Mouse (Mus musculus): ENCODE measurements around the gene Crip1.

Gene Crip1

DNA sequence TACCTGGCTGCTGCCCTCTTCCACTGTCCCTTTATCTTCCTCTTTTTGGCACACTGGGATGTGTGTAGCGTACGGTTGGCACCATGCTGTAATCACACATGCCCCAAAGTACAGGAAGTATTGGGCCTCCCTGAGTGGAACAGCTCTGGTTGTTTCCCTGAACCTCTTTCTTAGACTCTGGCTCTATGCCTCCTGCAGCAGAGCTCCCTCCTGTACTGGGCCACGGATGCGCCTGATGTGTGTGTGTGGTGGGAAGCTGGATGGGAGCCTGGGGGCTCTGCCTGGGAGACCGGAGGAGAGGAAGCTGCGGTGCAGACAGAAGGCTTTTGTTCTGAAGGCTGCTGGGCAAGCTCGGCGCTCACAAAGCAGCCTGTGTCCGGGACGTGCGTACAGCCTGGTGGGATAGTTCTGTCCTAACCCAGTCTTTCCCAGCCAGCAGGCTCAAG, 17.5 kb downstream of the Crip1 start:
- H3K36me3 ChIP-seq (ENCODE audit: insufficient read depth, low read length) = peaks cover 57% of the 10 kb centered on the region
- peaks cover 60% of the 10 kb centered on the region for H3K4me1 ChIP-seq (replicated peaks; ENCODE audit: low read depth, low read length)
- no peaks in the 10 kb centered on the region for H3K27me3 ChIP-seq (ENCODE audit: insufficient read depth, low read length)
- TF ChIP-seq NANOG (IDR thresholded peaks at IDR 0.05; ENCODE audit: borderline replicate concordance, low read length) (no peak), POU5F1 (IDR thresholded peaks at IDR 0.05; ENCODE audit: borderline replicate concordance, low read length) (no peak), CTCF (conservative IDR thresholded peaks at IDR 0.05; ENCODE audit: low read length) (no peak)
- H3K9me3 ChIP-seq (ENCODE audit: low read length) = no peaks in the 10 kb centered on the region
- H3K4me3 ChIP-seq (replicated peaks; ENCODE audit: low read length) = no peak overlapping the region

DNA sequence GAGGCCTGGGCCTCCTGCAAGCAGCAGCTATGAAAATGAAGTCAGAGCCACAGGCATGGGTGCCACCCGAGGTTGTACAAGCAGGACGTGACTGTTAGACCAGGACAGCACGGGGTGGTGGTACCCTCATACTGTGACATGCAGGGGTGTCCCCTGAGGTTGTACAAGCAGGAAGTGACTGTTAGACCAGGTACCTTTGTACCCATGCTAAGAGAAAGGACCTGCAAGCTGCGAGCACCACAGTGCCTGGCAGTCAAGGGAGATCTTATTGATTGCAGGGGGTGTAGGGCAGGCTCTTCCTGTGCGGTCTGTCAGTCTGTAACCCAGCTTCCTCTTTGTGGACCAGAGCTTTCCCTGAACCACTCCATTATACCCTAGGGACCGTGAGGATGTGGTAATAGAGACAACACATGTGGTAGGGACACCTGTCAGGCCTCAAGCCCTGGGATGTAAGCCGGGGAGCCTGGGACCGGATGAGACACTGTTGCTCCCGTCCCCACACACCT, 22.0 kb downstream of the Crip1 start:
- H3K27me3 ChIP-seq (ENCODE audit: insufficient read depth, low read length) = no peaks in the 10 kb centered on the region

DNA sequence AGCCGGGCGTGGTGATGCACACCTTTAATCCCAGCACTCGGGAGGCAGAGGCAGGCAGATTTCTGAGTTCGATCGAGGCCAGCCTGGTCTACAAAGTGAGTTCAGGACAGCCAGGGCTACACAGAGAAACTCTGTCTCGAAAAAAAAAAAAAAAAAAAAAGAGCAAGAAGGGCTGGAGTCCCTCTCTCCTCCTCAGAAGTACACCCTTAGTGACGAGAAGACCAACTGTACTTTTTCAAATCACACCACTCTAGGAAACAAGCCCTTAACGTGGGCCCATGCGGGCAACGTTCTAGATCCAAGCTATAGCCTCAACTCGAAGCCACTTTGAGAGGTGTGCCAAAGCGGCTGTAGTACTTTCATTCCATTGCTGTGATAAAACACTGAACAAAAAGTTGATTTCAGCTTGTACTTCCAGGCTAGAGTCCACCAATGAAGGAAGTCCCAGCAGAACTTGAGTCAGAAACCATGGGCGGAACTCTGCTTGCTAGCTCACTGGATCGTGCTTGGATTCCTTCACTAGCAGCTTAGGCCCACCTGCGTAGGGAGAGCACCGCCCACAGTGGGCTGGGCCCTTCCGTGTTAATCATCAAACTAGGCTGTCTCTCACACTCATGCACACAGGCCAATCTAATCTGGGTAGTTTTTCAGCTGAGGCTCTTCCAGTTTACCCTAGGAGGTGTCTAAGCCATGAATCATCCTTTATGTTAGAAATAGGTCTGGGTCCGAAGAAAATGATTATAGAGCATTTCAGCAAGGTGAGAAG, 31.0 kb downstream of the Crip1 start:
- Histone ChIP-seq H3K9me3 (ENCODE audit: low read length) (no peaks in the 10 kb centered on the region), H3K27me3 (ENCODE audit: insufficient read depth, low read length) (no peaks in the 10 kb centered on the region; the same call in 1 of the 2 replicates), H3K36me3 (ENCODE audit: insufficient read depth, low read length) (no peaks in the 10 kb centered on the region), H3K4me3 (replicated peaks; ENCODE audit: low read length) (no peak overlapping the region), H3K4me1 (replicated peaks; ENCODE audit: low read depth, low read length) (peaks cover 14% of the 10 kb centered on the region)
- TF ChIP-seq POU5F1 (IDR thresholded peaks at IDR 0.05; ENCODE audit: borderline replicate concordance, low read length) (no peak), NANOG (IDR thresholded peaks at IDR 0.05; ENCODE audit: borderline replicate concordance, low read length) (no peak), CTCF (conservative IDR thresholded peaks at IDR 0.05; ENCODE audit: low read length) (no peak)

More for the DNA sequence above, 22.0 kb downstream of the Crip1 start:
- H3K9me3 ChIP-seq (ENCODE audit: low read length) = no peaks in the 10 kb centered on the region
- no peak for TF ChIP-seq CTCF (conservative IDR thresholded peaks at IDR 0.05; ENCODE audit: low read length)
- TF ChIP-seq POU5F1 (IDR thresholded peaks at IDR 0.05; ENCODE audit: borderline replicate concordance, low read length) = no peak
- no peak for TF ChIP-seq NANOG (IDR thresholded peaks at IDR 0.05; ENCODE audit: borderline replicate concordance, low read length)
- no peak overlapping the region for H3K4me3 ChIP-seq (replicated peaks; ENCODE audit: low read length)
- peaks cover 23% of the 10 kb centered on the region for H3K4me1 ChIP-seq (replicated peaks; ENCODE audit: low read depth, low read length)
- H3K36me3 ChIP-seq (ENCODE audit: insufficient read depth, low read length) = peaks cover 19% of the 10 kb centered on the region

DNA sequence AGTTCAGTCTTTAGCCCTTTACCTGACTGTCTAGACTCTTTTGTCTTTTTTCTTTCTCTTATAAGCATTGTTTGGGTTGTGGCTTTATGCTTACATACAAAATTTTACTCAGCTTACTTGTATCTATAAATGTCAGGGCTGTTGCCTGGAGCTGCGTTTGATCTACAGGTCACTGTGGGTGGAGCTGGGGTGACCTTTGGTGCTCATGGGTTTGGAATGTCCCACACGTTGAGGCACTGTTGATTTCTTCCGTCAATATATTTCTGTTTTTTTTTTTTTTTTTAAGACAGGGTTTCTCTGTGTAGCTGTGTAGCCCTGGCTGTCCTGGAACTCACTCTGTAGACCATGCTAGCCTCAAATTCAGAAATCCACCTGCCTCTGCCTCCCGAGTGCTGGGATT, 34.9 kb downstream of the Crip1 start:
- no peak overlapping the region for H3K4me3 ChIP-seq (replicated peaks; ENCODE audit: low read length)

DNA sequence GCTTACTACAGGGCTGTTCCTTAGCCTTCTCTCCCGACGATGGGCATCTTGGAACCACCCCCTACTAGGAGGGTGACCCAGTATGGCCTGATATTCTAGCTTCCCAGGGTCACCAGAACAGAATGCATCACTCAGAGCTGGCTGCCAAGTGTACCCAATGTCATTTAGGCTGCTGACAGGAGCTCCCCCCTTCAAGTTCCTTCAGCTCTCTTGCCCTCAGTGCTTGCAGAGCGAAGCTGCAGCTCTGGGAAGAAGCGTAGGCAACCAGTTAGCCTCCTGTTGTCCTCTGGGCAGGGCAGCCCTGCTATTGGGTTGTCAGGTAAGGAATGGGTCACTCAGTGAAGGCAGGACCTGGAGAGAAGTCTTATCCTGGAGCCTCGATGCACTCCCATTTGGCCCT, 38.8 kb downstream of the Crip1 start:
- H3K4me1 ChIP-seq (replicated peaks; ENCODE audit: low read depth, low read length) = peaks cover 31% of the 10 kb centered on the region
- no peaks in the 10 kb centered on the region for H3K9me3 ChIP-seq (ENCODE audit: low read length)
- TF ChIP-seq NANOG (IDR thresholded peaks at IDR 0.05; ENCODE audit: borderline replicate concordance, low read length) (no peak), POU5F1 (IDR thresholded peaks at IDR 0.05; ENCODE audit: borderline replicate concordance, low read length) (no peak), CTCF (conservative IDR thresholded peaks at IDR 0.05; ENCODE audit: low read length) (no peak)
- peak overlapping the region; percentile 87; the same call in 1 of the 2 replicates for H3K4me3 ChIP-seq (replicated peaks; ENCODE audit: low read length)
- H3K36me3 ChIP-seq (ENCODE audit: insufficient read depth, low read length) = peaks cover 9% of the 10 kb centered on the region
- H3K27me3 ChIP-seq (ENCODE audit: insufficient read depth, low read length) = peaks cover 55% of the 10 kb centered on the region

More for the DNA sequence above, 34.9 kb downstream of the Crip1 start:
- TF ChIP-seq CTCF (conservative IDR thresholded peaks at IDR 0.05; ENCODE audit: low read length) (no peak), POU5F1 (IDR thresholded peaks at IDR 0.05; ENCODE audit: borderline replicate concordance, low read length) (no peak), NANOG (IDR thresholded peaks at IDR 0.05; ENCODE audit: borderline replicate concordance, low read length) (no peak)
- Histone ChIP-seq H3K9me3 (ENCODE audit: low read length) (no peaks in the 10 kb centered on the region), H3K4me1 (replicated peaks; ENCODE audit: low read depth, low read length) (peaks cover 21% of the 10 kb centered on the region), H3K36me3 (ENCODE audit: insufficient read depth, low read length) (no peaks in the 10 kb centered on the region), H3K27me3 (ENCODE audit: insufficient read depth, low read length) (peaks cover 16% of the 10 kb centered on the region)

DNA sequence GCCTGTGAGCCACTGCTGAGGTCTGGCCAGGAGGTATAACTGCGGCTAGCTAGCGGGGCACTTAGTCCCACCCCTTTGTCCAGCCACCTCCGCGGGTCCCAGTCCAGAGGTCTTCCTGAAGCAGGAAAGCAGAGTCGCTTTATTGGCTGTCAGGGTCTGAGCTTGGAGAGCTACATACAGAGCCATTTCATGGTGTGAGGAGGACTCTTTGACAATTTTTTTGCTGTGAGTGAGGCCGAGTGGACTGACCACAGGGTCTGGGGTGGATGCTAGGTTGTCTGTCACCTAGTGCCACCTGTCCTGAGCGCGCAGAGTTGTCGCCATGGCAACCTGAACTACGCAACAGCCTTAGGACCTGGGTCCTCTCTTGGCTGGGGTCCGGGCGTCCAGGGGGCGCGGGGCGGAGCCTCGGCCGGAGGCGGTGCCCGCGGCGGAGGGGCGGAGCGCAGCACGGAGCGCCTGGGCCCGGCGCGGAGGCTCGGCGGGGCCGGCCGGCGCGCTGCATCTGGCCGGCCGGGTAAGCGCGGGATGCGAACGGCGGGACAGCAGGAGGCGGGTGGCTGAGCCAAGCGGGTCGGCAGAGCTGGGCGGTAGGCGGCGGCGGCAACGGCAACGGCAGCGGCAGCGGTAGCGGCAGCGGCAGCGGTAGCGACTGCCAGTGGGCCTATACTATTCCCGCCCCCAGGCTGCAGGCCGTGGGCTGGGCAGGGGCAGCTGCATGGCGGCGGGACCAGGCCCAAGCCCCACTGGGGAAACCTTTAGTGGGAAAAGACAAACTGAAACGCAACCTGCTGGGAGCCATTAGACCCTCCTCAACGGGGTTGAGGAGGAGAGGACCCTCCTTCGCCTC, 39.6 kb downstream of the Crip1 start, which contains the start of gene Tmem121:
Gene Tmem121, plus strand, starts transcription at position 489 of the 850 bp plus-strand sequence.
- Histone ChIP-seq H3K27me3 (ENCODE audit: insufficient read depth, low read length) (peaks cover 59% of the 10 kb centered on the region), H3K9me3 (ENCODE audit: low read length) (no peaks in the 10 kb centered on the region), H3K36me3 (ENCODE audit: insufficient read depth, low read length) (peaks cover 14% of the 10 kb centered on the region), H3K4me1 (replicated peaks; ENCODE audit: low read depth, low read length) (peaks cover 31% of the 10 kb centered on the region), H3K4me3 (replicated peaks; ENCODE audit: low read length) (peak within 1 kb of the TSS; percentile 87)
- TF ChIP-seq CTCF (conservative IDR thresholded peaks at IDR 0.05; ENCODE audit: low read length) (no peak), POU5F1 (IDR thresholded peaks at IDR 0.05; ENCODE audit: borderline replicate concordance, low read length) (no peak), NANOG (IDR thresholded peaks at IDR 0.05; ENCODE audit: borderline replicate concordance, low read length) (no peak)

DNA sequence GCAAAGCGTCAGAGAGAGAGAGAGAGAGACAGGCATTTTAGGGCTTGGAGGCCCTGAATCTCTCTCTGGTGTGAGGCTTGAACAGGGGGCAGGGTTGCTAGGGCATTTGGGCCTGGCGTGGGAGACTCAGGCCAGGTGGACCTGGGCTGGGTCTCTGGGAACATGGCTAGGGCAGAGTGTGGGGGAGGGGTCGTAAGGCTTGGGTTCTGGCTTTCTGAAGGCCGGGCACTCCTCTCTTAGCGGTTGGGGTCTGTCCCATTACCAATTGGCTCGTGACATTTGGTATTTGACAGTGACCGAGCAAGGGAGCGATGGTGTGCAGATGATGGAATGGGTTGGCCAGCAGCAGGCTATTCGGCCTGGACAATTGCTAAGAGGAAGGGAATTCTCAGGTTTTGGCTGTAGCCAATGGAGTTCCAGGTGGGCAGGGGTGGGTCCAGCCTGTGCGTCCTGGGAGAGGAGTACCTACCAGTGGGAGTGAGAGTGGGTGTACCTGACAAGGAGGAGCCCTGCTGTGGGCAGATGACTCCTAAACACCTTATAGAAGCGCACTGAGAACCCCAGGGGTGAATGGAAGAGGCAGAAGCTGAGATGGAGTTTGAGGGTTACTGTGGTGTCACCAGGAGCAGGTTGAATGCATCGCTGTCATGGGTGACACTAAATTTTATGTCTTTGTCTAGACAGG, 40.4 kb downstream of the Crip1 start:
- H3K27me3 ChIP-seq (ENCODE audit: insufficient read depth, low read length) = peaks cover 59% of the 10 kb centered on the region
- peaks cover 39% of the 10 kb centered on the region for H3K4me1 ChIP-seq (replicated peaks; ENCODE audit: low read depth, low read length)
- no peak for TF ChIP-seq POU5F1 (IDR thresholded peaks at IDR 0.05; ENCODE audit: borderline replicate concordance, low read length)
- TF ChIP-seq CTCF (conservative IDR thresholded peaks at IDR 0.05; ENCODE audit: low read length) = no peak
- no peak for TF ChIP-seq NANOG (IDR thresholded peaks at IDR 0.05; ENCODE audit: borderline replicate concordance, low read length)
- H3K9me3 ChIP-seq (ENCODE audit: low read length) = no peaks in the 10 kb centered on the region
- H3K36me3 ChIP-seq (ENCODE audit: insufficient read depth, low read length) = peaks cover 14% of the 10 kb centered on the region
- H3K4me3 ChIP-seq (replicated peaks; ENCODE audit: low read length) = peak overlapping the region; percentile 87

Measured in E14TG2a.4 (cell line).